Mouse (Mus musculus) liver, embryonic 12.5 days (tissue): Measurements from ENCODE around the gene Pmel. TPM values are rescaled to one million over a fixed set of nuclear protein-coding genes. Genes with fewer than 3 reads are reported as not detected.
"Not testable (repeated sequence)": the region's sequence is repeated elsewhere in the genome, so short reads cannot be mapped to it uniquely, and the experiment has no call there.

Experiments
- ATAC-seq: fragments of 200-750 bp; cut with Nextera tagmentation; 2 replicates; pipeline ENCODE4 v1.8.0; 2017; ENCODE audit warnings: moderate number of reproducible peaks, mild to moderate bottlenecking, moderate library complexity
- H3K27ac ChIP-seq: fragments of 300-500 bp; sonication (generic); 2 replicates; pipeline ENCODE4 v1.5.1; 2016; ENCODE audit warnings: mild to moderate bottlenecking
- H3K27me3 ChIP-seq: fragments of 300-500 bp; sonication (generic); replicated peaks from 2 replicates; pipeline ENCODE4 v1.6.1; 2016; ENCODE audit warnings: mild to moderate bottlenecking, moderate library complexity
- H3K36me3 ChIP-seq: fragments of 300-500 bp; sonication (generic); 2 replicates; pipeline ENCODE4 v1.6.1; 2016; ENCODE audit warnings: mild to moderate bottlenecking, moderate library complexity
- H3K4me1 ChIP-seq: fragments of 300-500 bp; sonication (generic); 2 replicates; pipeline ENCODE4 v1.6.1; 2016
- H3K4me2 ChIP-seq: fragments of 300-500 bp; sonication (generic); 2 replicates; pipeline ENCODE4 v1.6.1; 2016; ENCODE audit warnings: mild to moderate bottlenecking, moderate library complexity
- H3K4me3 ChIP-seq: fragments of 300-500 bp; sonication (generic); 2 replicates; pipeline ENCODE4 v1.5.1; 2016; ENCODE audit warnings: mild to moderate bottlenecking, moderate library complexity
- H3K9ac ChIP-seq: fragments of 300-500 bp; sonication (generic); 2 replicates; pipeline ENCODE4 v1.6.1; 2016; ENCODE audit warnings: mild to moderate bottlenecking, moderate library complexity
- H3K9me3 ChIP-seq: fragments of 300-500 bp; sonication (generic); replicated peaks from 2 replicates; pipeline ENCODE4 v1.6.1; 2016; ENCODE audit warnings: mild to moderate bottlenecking, moderate library complexity
- whole genome bisulfite sequencing: fragments of 180-500 bp; shearing (Covaris S2); methylation state at CpG from one replicate; pipeline ENCODE4 v1.1.7; 2016; ENCODE audit not compliant: insufficient replicate concordance; 5-methylcytosine and 5-hydroxymethylcytosine counted together
- polyA plus RNA-seq: library from polyadenylated mRNA; unstranded; fragments of >200 nt; fragmentation: Nextera tagmentation; extraction: Ambion mirVana; gene quantifications from 2 replicates; pipeline ENCODE4 v1.2.1, GENCODE M21; 2016

Gene Pmel
- polyA plus RNA-seq, 1 experiment from 2014 or later: 0.36 TPM

DNA sequence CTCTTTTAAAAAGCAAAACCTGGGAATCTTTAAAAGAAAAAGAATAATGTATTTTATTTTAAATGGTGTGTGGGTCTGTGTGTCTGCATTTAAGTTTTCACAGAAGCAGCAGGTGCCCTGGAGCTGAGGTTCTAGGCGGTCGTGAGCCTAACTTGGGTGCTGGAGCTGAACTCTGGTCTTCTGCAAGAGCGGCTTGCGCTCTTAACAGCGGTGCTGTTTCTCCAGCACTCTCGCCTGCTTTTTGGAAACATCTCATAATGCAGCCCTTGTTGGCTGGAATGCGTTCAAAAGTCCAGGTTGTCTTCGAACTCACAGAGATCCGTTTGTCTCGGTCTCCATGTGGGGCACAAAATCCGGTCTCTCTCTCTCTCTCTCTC lies 1.3 kb downstream of the Pmel start:
- Histone ChIP-seq H3K9me3 (no peaks in the 10 kb centered on the region), H3K27ac (peak overlapping the region; percentile 92), H3K9ac (peak overlapping the region; percentile 81), H3K27me3 (no peaks in the 10 kb centered on the region), H3K36me3 (peaks cover 32% of the 10 kb centered on the region), H3K4me3 (peak overlapping the region; percentile 88), H3K4me2 (peak overlapping the region; percentile 83), H3K4me1 (peaks cover 42% of the 10 kb centered on the region)
- ATAC-seq: peak; percentile 31; the same call in 1 of the 2 replicates
- 17% methylated on average over 11 of the region's 11 CpGs for WGBS

DNA sequence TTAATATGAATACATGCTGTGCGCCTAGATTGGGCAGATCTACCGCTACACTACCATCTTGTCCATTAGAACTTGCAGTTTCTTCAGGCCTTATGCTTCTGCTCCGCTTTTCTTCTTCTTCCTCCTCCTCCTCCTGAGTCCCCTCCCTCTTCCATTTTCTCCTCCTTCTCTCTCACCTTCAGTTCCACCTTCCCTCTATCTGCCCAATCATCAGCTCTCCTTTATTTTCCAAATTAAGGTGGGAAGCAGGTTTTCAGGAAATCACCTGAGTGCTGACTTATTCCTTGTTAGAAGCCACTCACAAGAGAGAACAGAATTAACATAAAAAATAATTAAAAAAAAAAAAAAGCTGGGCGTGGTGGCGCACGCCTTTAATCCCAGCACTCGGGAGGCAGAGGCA lies 7.3 kb downstream of the Pmel start:
- H3K27me3 ChIP-seq, H3K4me2 ChIP-seq, H3K27ac ChIP-seq, H3K9me3 ChIP-seq, H3K4me3 ChIP-seq, ATAC-seq, H3K4me1 ChIP-seq, H3K9ac ChIP-seq, H3K36me3 ChIP-seq: not testable (repeated sequence)
- WGBS: 82% methylated on average over 7 of the region's 7 CpGs

DNA sequence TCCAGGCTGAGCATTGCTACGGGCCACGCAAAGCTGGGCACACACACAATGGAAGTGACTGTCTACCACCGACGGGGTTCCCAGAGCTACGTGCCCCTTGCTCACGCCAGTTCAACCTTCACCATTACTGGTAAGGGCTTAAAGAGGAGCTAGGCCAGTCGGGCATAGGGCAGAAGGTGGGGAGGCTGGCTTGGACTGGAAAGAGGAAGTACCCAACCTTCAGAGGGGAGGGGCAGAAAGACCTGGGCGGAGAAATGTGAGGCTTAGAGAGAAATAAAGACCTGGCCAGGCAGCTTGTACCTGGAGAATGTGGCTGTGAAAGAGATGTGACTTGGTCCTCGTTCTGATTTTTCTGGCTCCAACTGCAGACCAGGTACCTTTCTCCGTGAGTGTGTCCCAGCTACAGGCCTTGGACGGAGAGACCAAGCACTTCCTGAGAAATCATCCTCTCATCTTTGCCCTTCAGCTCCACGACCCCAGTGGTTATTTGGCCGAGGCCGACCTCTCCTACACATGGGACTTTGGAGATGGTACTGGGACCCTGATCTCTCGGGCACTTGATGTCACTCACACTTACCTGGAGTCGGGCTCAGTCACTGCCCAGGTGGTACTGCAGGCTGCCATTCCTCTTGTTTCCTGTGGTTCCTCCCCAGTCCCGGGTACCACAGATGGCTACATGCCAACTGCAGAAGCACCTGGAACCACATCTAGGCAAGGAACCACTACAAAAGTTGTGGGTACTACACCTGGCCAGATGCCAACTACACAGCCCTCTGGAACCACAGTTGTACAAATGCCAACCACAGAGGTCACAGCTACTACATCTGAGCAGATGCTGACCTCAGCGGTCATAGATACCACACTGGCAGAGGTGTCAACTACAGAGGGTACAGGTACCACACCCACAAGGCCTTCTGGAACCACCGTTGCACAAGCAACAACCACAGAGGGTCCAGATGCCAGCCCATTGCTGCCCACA lies 11.9 kb downstream of the Pmel start:
- Histone ChIP-seq H3K4me2 (no peak overlapping the region), H3K4me3 (no peak overlapping the region), H3K27me3 (0 out of 2 replicates have a peak, but pooled peaks cover 6% of the 10 kb centered on the region), H3K27ac (no peak overlapping the region), H3K9ac (no peak overlapping the region), H3K9me3 (no peaks in the 10 kb centered on the region), H3K4me1 (no peaks in the 10 kb centered on the region), H3K36me3 (no peaks in the 10 kb centered on the region)
- 65% methylated on average over 19 of the region's 19 CpGs for WGBS
- peak; percentile 16; the same call in 1 of the 2 replicates for ATAC-seq

DNA sequence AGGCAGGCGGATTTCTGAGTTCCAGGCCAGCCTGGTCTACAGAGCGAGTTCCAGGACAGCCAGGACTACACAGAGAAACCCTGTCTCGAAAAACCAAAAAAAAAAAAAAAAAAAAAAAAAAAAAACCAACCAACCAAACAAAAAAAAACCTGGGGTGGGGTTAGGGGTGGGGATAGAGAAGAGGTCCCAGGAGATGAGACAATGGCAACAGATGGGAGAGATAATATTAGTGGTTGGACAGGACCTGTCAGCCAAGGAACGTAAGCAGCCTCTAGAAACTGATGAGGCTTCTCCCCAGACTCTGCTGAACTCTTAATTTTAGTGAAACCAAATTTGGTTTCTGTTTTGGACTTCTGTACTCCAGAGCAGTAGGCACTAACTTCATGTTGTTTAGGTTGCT lies 21.5 kb downstream of the Pmel start:
- not testable (repeated sequence) for H3K36me3 ChIP-seq, ATAC-seq, H3K4me1 ChIP-seq, H3K4me2 ChIP-seq, H3K27ac ChIP-seq, H3K9ac ChIP-seq, H3K9me3 ChIP-seq, H3K4me3 ChIP-seq, H3K27me3 ChIP-seq
- 62% methylated on average over 4 of the region's 4 CpGs for WGBS

DNA sequence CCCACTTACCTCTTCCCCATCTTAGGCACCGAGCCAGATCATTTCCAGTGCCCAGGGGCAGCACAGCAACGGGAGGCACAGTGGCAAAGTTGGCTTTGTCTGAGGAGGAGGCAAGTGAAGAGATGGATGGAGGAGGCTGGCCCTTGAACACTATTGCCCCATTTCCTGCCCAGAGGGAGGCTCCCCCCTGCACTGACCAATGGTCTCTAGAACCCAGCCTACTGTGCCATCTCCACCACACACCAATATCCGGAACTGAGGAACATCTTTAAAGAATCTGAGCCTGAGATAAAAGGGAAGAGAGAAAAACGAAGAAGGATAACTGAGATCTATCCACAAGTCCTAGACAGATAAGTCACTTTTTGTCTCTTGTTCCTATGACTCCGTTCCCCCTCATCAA lies 24.1 kb downstream of the Pmel start:
- Histone ChIP-seq H3K27ac (no peak overlapping the region), H3K4me2 (no peak overlapping the region), H3K36me3 (peaks cover 4% of the 10 kb centered on the region; the same call in 1 of the 2 replicates), H3K9me3 (no peaks in the 10 kb centered on the region), H3K9ac (no peak overlapping the region), H3K4me3 (no peak overlapping the region), H3K27me3 (no peaks in the 10 kb centered on the region), H3K4me1 (peaks cover 10% of the 10 kb centered on the region)
- ATAC-seq: no peak
- WGBS: 67% methylated on average over 5 of the region's 5 CpGs

DNA sequence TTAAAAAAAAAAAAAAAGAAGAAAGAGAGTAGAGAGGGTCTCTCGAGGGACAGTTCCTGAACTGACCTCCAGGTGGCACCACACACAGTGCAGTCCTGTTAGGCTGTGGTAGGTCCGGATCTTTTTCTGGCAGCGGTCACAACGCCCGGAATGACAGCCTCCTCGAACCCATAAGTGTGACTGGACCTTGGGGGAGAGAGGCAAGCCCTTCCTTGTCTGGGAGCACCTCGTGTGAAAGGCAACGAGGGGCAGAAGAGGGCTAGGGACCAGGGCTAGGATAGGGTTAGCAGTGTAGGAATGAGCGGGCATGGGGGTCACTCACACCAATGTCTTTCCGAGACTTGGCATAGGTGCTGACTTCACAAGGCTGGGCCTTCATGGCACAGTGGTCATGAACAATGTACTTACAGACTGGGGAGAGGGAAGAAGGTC lies 27.0 kb downstream of the Pmel start:
- Histone ChIP-seq H3K36me3 (peaks cover 7% of the 10 kb centered on the region; the same call in 1 of the 2 replicates), H3K9me3 (no peaks in the 10 kb centered on the region), H3K9ac (no peak overlapping the region), H3K27me3 (no peaks in the 10 kb centered on the region), H3K4me3 (no peak overlapping the region), H3K27ac (no peak overlapping the region), H3K4me1 (peaks cover 4% of the 10 kb centered on the region), H3K4me2 (peak overlapping the region; percentile 31)
- WGBS: 21% methylated on average over 10 of the region's 10 CpGs
- ATAC-seq: peak; percentile 54

DNA sequence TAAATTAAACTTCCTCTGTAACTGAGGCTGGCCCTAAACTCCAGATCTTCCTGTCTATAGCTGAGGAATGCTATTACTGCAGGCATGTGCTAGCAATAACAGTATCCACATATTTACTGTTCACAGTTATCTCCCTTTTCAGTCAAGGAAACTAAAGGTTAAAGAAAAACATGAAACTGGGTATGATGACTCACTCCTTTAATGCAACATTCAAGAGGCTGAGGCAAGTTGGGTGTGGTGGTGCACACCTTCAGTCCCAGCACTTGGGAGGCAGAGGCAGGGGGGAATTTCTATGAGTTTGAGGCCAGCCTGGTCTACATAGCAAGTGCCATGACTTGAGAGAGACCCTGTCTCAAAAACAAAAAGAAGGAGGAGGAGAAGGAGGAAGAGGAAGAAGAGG lies 28.0 kb downstream of the Pmel start:
- no peak for ATAC-seq
- no peak overlapping the region for H3K4me3 ChIP-seq
- no peaks in the 10 kb centered on the region for H3K9me3 ChIP-seq
- H3K36me3 ChIP-seq: peaks cover 7% of the 10 kb centered on the region; the same call in 1 of the 2 replicates
- H3K4me2 ChIP-seq: no peak overlapping the region
- no peak overlapping the region for H3K27ac ChIP-seq
- H3K9ac ChIP-seq: no peak overlapping the region
- H3K4me1 ChIP-seq: peaks cover 7% of the 10 kb centered on the region
- H3K27me3 ChIP-seq: no peaks in the 10 kb centered on the region

DNA sequence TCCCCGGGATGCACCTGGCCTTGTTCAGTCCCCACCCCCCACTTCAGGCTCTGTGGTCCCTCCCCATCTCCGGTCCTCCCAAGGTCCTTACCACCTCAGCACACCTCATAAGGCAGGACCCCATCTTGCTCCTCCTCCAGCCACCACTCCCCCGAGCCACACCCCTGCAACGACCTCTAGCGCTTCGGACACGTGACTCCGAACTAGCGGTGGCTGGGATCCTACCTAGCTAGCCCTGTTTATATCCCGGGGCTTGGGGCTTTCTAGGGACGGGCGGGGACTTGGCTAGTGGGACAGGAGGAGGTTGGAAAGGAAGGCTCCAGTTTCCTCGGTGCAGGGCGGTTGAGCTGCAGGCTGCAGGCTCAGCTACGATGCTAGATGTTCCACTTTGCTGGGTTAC lies 33.4 kb downstream of the Pmel start:
- H3K4me2 ChIP-seq: peak overlapping the region; percentile 64
- peaks cover 12% of the 10 kb centered on the region for H3K27me3 ChIP-seq
- peaks cover 7% of the 10 kb centered on the region; the same call in 1 of the 2 replicates for H3K36me3 ChIP-seq
- WGBS: 15% methylated on average over 15 of the region's 15 CpGs
- peaks cover 24% of the 10 kb centered on the region for H3K4me1 ChIP-seq
- peak overlapping the region; percentile 30 for H3K4me3 ChIP-seq
- H3K27ac ChIP-seq: no peak overlapping the region
- H3K9ac ChIP-seq: peak overlapping the region; percentile 45; the same call in 1 of the 2 replicates
- peak; percentile 77 for ATAC-seq
- no peaks in the 10 kb centered on the region for H3K9me3 ChIP-seq

DNA sequence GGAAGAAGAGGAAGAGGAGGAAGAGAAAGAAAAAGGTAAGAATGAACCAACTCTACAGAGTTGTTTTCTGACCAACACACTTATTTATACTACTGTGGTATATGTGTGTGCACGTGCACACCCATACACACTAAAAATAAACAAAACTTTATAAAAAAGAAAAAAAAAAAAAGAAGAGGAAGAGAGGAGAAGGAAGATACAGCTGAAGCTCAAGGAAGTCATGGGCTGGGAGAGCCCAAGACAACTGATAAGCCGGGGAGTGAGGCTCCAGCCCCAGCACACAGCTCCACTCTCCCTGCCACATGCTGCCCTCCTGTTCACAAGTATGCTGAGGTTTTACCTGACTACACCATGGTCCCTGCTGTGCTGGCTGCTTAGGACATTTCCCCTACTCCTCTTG lies 36.3 kb downstream of the Pmel start:
- Histone ChIP-seq H3K27me3 (peaks cover 39% of the 10 kb centered on the region), H3K4me2 (0 out of 2 replicates have a peak overlapping the region, but pooled peaks have one; percentile 12), H3K9ac (no peak overlapping the region), H3K36me3 (no peaks in the 10 kb centered on the region), H3K4me1 (peaks cover 45% of the 10 kb centered on the region), H3K9me3 (no peaks in the 10 kb centered on the region), H3K4me3 (no peak overlapping the region), H3K27ac (no peak overlapping the region)
- ATAC-seq: peak; percentile 47; the same call in 1 of the 2 replicates
- WGBS: 16% methylated on average over 2 of the region's 2 CpGs

DNA sequence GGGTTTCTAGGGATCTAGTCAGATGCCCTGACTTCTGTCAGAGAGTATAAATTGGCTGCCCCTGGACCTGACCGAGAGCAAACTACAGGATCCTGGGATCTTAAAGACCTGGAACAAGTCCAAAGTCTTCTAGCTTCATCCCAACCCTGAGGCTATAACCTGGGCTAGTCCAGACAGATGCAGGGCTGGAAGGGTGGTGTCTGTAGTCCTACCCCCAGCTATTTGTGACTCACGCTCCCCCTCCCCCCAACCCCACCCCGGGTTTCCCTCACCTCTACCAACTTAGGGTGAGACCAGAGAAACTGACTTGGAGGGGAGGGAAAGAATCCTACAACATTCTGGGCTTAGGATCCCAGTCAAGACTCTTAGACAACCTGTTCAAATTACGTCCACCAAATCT lies 38.6 kb downstream of the Pmel start:
- Histone ChIP-seq H3K27ac (no peak overlapping the region), H3K36me3 (no peaks in the 10 kb centered on the region), H3K4me2 (peak overlapping the region; percentile 80), H3K27me3 (peaks cover 48% of the 10 kb centered on the region), H3K9me3 (no peaks in the 10 kb centered on the region), H3K4me1 (peaks cover 50% of the 10 kb centered on the region), H3K4me3 (no peak overlapping the region), H3K9ac (no peak overlapping the region)
- 40% methylated on average over 4 of the region's 4 CpGs for WGBS
- no peak for ATAC-seq

DNA sequence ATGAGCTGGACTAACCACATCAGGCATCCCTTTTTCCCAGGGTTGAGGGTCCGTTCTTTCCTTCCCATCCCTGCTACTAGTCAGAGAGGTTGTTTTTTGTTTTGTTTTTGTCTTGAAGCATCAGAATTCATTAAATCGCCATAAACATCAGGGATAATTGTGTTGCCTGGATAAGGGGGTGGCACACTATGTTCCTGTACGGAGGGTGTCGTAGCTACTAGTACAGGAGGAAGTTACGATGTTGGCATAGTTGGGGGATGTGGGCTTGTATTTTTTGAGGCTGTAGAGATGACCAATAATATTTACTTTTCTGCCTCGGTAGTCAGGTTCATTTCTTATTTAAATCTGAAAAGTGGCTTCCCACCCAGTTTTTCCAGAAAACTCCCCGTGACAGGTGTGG lies 39.2 kb downstream of the Pmel start:
- Histone ChIP-seq H3K36me3 (no peaks in the 10 kb centered on the region), H3K4me1 (peaks cover 48% of the 10 kb centered on the region), H3K9ac (peak overlapping the region; percentile 65), H3K9me3 (no peaks in the 10 kb centered on the region), H3K27me3 (peaks cover 48% of the 10 kb centered on the region), H3K4me2 (peak overlapping the region; percentile 80), H3K4me3 (peak overlapping the region; percentile 60), H3K27ac (no peak overlapping the region)
- WGBS: 2% methylated on average over 7 of the region's 7 CpGs
- no peak for ATAC-seq

DNA sequence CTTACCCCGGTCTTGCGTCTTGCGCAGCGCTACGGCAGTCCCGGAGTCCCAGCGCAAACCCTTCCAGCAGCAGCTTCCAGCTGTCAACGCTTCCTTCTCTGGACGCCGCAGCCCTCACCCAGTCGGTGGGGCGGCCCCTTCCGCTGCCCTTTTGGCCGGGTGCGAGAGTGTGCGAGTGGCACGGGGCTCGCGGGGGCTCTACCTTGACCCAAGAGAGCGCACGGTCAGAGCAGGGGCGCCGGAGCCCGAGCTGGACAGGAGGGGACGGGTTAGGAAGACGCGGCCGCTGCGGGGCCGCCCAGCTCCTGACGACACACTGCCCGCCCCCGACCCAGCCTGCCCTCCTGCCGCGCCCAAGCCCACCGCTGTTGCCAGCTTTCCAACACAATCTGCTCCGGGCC lies 39.8 kb downstream of the Pmel start:
- Histone ChIP-seq H3K9ac (peak overlapping the region; percentile 65), H3K27ac (no peak overlapping the region), H3K27me3 (peaks cover 48% of the 10 kb centered on the region), H3K36me3 (no peaks in the 10 kb centered on the region), H3K4me3 (peak overlapping the region; percentile 60), H3K4me2 (peak overlapping the region; percentile 80), H3K9me3 (no peaks in the 10 kb centered on the region), H3K4me1 (peaks cover 49% of the 10 kb centered on the region)
- under 1% methylated on average over 37 of the region's 37 CpGs for WGBS
- no peak for ATAC-seq
